Mouse (Mus musculus) cerebellum, adult 2 months (tissue): ENCODE data around the gene Prss54. TPM values are rescaled to one million over a fixed set of nuclear protein-coding genes. Genes with fewer than 3 reads are reported as not detected.

Experiments used
- DNase-seq, 2 experiments: peaks; one replicate each; pipeline ENCODE4 v3.0.0; 2021
- H3K27ac ChIP-seq: fragments of 200-500 bp; 2 replicates; pipeline ENCODE4 v1.5.1; 2012; ENCODE audit warnings: low read length, control low read depth, inconsistent platforms; ENCODE audit not compliant: insufficient read depth
- H3K27me3 ChIP-seq: fragments of 200-500 bp; 2 replicates; pipeline ENCODE4 v1.6.1; 2012; ENCODE audit warnings: inconsistent platforms, mild to moderate bottlenecking, low read length, moderate library complexity; ENCODE audit not compliant: control insufficient read depth, insufficient read depth
- H3K4me1 ChIP-seq: fragments of 200-500 bp; 2 replicates; pipeline ENCODE4 v1.6.1; 2011; ENCODE audit warnings: low read length; ENCODE audit not compliant: control insufficient read depth, insufficient read depth
- H3K4me3 ChIP-seq: fragments of 200-500 bp; replicated peaks from 2 replicates; pipeline ENCODE3; 2011; ENCODE audit warnings: mild to moderate bottlenecking, low read depth, low read length, control low read depth; ENCODE audit not compliant: insufficient read depth
- CTCF ChIP-seq: fragments of 200-500 bp; IDR thresholded peaks from 2 replicates; pipeline ENCODE4 v1.5.1; 2011; ENCODE audit warnings: low read depth, mild to moderate bottlenecking, control low read depth, low read length, moderate library complexity, borderline replicate concordance; ENCODE audit not compliant: insufficient read depth
- POLR2A ChIP-seq: fragments of 200-500 bp; IDR thresholded peaks from 2 replicates; pipeline ENCODE4 v1.6.1; 2011; ENCODE audit warnings: low read length, control low read depth, borderline replicate concordance; ENCODE audit not compliant: insufficient read depth
- WGBS: fragments of 180-500 bp; shearing (Covaris S2); methylation state at CpG from one replicate; pipeline ENCODE4 v1.1.7; 2018; 5-methylcytosine and 5-hydroxymethylcytosine counted together
- polyA plus RNA-seq: library from polyadenylated mRNA; depleted of rRNA; stranded (reverse); fragments of >200 nt; gene quantifications from 2 replicates; pipeline ENCODE4 v1.2.3, GENCODE M21; 2012

The Prss54 gene
- polyA plus RNA-seq, 1 experiment: not detected

DNA sequence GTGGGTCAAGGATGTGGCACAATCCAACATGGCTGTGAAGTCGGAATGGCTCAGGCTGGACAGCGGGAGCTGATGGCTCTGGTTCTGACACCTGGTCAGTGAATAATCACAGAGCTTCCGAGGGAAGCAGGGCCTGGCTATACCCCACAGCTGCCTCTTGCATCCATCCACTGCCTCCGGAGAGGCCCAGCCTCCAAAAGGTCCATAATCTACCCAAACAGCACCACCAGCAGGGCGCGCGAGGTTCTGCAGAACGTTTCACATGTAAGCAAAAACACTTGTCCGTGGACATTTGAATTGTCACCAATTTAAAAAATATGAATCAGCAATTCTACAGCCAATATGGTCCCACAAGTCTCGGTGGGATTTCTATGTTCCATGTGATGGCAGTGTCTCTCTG lies 13.1 kb upstream of the Prss54 start:
- WGBS: 61% methylated on average over 10 of the region's 10 CpGs
- Histone ChIP-seq H3K27me3 (no peaks in the 10 kb centered on the region), H3K4me1 (no peaks in the 10 kb centered on the region), H3K27ac (no peak overlapping the region), H3K4me3 (no peak overlapping the region)
- TF ChIP-seq POLR2A (no peak), CTCF (no peak)
- no peak for DNase-seq

DNA sequence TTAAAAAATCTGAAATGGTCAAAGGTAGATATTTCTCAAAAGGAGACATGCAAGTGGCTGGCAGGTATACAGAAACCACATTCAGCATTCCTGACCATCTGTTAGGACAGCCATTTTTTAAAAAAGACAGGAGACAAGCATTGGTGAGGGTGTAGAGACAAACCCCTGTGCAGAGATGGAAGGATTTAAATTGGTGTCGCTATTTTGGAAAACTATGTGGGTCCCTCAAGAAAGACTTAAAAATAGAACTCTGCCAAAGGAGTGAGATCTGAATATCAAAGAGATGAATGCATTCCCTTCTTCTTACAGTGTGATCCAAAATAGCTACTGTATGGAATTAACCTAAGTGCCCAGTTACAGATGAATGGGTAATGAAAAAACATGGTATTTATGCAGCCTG lies 11.2 kb upstream of the Prss54 start:
- WGBS: 88% methylated on average over 1 of the region's 1 CpGs
- Histone ChIP-seq H3K4me3 (no peak overlapping the region), H3K27ac (no peak overlapping the region), H3K4me1 (no peaks in the 10 kb centered on the region), H3K27me3 (no peaks in the 10 kb centered on the region)
- DNase-seq: no peak
- TF ChIP-seq POLR2A (no peak), CTCF (no peak)

DNA sequence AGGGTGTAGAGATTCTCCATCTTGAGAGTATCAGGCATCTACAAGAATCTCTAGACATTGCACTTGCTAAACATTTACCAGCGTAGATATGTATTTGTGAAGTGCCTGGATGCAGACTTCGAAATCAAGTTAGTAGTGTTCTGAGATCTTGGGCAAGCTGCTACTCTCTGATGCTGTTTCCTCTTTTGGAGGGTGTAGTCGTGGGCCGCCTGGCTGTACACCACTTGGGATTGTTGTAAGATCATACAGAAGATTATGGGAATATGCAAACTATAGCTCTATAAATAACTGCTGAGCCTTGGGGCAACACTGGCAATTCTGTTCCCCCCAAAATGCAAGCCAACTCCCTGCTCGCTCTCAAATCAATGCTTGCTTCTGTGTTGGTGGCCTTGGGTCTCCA lies 3.0 kb downstream of the Prss54 start:
- Histone ChIP-seq H3K27ac (no peak overlapping the region), H3K4me1 (no peaks in the 10 kb centered on the region), H3K27me3 (no peaks in the 10 kb centered on the region), H3K4me3 (no peak overlapping the region)
- DNase-seq: no peak
- TF ChIP-seq CTCF (no peak), POLR2A (no peak)
- 88% methylated on average over 5 of the region's 5 CpGs for WGBS

DNA sequence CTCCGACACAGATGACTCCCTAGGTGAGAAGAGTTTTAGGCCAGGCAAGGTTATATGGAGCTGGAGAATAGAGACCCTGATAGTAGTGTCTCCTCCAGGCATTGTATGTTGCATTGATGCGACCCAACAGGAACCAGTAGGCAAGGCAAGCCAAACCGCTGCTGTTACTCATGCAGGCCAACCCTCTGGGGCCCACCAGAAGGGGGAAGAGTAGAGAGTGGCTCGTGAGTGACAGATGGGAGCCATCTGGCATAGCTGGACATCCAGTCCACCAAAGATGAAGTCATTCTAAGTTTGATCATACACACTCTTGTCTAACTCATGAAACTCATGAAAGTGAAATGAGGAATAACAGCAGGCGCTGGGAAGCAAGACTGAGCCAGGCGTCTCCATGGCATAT lies 9.3 kb downstream of the Prss54 start:
- Histone ChIP-seq H3K4me1 (no peaks in the 10 kb centered on the region), H3K4me3 (no peak overlapping the region), H3K27ac (no peak overlapping the region), H3K27me3 (no peaks in the 10 kb centered on the region)
- DNase-seq: no peak
- WGBS: 28% methylated on average over 6 of the region's 6 CpGs
- TF ChIP-seq POLR2A: no peak
- no peak for TF ChIP-seq CTCF

DNA sequence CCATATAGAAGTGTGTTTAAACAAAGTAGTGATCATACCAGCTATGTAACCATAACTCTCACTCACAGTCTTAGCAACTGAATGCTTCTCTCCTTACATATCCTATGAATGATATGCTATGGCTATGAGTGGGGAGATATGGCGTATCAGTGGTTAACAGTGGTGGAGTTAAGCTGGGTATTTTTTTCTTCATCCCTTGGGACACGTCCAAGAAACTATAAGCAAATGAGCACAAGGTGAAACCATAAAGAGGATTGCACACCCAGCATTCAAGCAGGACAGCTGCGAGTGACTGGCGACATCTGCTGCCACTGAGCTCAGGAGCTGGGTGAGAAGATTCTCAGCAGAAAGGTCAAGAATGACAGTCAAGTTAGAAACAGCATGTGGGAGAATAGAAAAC lies 9.9 kb downstream of the Prss54 start:
- Histone ChIP-seq H3K27ac (no peak overlapping the region), H3K4me3 (no peak overlapping the region), H3K27me3 (no peaks in the 10 kb centered on the region), H3K4me1 (no peaks in the 10 kb centered on the region)
- 30% methylated on average over 4 of the region's 4 CpGs for WGBS
- TF ChIP-seq POLR2A (no peak), CTCF (no peak)
- no peak for DNase-seq

DNA sequence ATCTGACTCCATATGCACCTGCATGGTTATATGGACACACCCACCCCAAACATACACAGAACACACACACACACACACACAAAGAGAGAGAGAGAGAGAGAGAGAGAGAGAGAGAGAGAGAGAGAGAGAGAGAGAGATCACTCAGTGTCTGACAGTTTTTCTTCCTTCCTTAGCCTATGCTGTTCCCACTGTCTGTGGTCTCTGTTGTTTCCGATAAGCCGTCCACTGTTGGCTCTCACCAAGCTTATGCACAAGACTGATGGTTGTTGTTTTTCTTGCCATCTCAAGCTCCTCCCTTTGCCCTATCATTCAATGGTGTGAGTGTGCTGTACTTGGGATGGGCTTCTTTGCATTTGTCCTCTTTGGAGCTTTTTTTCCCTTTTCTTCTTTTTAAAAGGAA lies 20.2 kb downstream of the Prss54 start:
- no peak for DNase-seq
- Histone ChIP-seq H3K4me3 (no peak overlapping the region), H3K27me3 (no peaks in the 10 kb centered on the region), H3K27ac (no peak overlapping the region), H3K4me1 (no peaks in the 10 kb centered on the region)
- TF ChIP-seq POLR2A (no peak), CTCF (no peak)
- WGBS: 89% methylated on average over 2 of the region's 2 CpGs

DNA sequence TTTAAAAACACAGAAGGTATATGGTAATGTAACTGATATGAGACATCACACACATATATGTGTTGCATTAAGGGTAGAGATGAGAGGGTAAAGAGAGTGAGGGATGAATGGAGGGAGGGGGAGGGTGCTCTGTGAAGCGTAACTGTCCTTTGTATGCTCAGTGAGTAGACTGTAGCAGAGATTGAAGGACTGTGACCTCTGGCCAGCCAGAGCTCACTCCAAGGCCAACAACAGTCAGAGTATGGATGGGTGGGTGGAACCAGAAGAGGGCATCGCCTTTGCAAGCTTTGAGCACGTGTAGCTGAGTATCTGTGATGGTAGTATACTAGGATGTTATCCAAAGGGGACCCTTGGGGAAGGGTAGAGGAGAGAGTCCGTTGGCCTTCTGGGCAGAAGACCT lies 24.6 kb downstream of the Prss54 start:
- no peaks in the 10 kb centered on the region for H3K27me3 ChIP-seq
- no peak overlapping the region for H3K4me3 ChIP-seq
- 57% methylated on average over 4 of the region's 4 CpGs for WGBS

DNA sequence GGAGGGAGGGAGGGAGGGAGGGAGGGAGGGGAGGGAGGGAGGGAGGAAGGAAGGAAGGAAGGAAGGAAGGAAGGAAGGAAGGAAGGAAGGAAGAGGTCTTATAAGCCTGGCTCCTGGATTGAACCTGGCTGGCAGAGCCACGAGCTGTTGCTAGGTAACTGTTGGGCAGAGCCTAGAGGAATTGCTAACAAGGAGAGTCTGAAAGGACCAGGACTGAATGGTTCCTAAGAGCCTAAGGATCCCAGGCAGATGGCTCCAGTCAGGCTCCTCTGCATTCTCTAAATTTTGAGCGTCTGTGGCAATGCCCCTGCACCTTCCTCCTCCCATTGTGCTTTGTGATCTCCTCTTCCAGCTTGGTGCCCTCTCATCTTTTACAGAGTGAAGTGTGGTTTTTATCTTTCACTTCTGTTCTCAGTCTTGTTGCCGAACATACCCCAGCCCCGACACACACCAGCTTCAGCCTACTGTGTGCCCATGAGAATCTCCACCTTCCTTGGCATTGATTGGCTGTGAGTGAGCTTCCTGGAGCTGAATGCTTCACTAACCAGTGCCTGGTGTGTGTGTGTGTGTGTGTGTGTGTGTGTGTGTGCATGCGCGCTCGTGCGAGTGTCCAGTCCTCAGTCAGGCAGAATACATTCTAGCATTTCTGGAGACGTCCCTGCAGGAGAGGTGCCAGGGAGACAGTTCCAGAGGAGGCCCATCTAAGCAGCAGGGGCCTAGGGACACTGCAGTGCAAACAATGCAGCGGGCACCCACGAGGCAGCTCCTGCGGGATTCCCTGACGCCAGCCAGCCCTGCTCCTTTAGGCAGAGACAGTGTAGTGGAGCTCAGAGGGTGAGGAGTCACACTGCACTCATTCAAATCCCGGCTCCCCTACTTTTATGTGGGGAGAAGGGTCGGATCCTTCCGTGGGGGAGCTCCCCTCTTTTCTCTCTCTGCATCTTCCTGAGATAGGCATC lies 26.0 kb downstream of the Prss54 start:
- WGBS: 21% methylated on average over 16 of the region's 16 CpGs
- no peak for TF ChIP-seq POLR2A
- TF ChIP-seq CTCF: no peak

More for the DNA sequence above, 24.6 kb downstream of the Prss54 start:
- no peak for TF ChIP-seq POLR2A
- TF ChIP-seq CTCF: no peak
- no peak for DNase-seq
- H3K27ac ChIP-seq: no peak overlapping the region
- no peaks in the 10 kb centered on the region for H3K4me1 ChIP-seq

More for the DNA sequence above, 26.0 kb downstream of the Prss54 start:
- Histone ChIP-seq H3K4me3 (no peak overlapping the region), H3K4me1 (no peaks in the 10 kb centered on the region), H3K27me3 (no peaks in the 10 kb centered on the region), H3K27ac (no peak overlapping the region)
- DNase-seq: no peak
